Mouse (Mus musculus): ENCODE measurements at regions not wholly inside any gene's neighbourhood (a gene's known extent, or its start where the extent isn't known, plus 50 kb on each side); places are given as distances from the start of the nearest gene placed in this dataset.
"Not testable (repeated sequence)": the region's sequence is repeated elsewhere in the genome, so short reads cannot be mapped to it uniquely, and the experiment has no call there.

DNA sequence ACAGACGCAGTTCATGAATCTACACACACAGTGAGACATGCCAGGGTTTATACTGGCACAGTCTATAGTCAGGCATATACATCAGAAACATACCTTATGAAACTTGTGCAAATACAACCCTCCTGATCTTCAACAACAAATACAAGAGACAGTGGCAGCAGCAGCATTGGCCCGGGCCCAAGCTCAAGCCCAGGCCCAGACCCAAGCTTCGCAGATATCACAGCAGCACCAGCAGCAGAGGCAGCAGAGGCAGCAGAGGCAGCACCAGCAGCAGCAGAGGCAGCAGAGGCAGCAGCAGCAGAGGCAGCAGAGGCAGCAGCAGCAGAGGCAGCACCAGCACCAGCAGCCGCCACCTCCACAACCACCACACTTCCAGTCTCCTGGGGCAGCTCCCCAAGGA is 80.0 kb downstream of the Samd9l start:
- Histone ChIP-seq H3K4me3 (replicated peaks; ENCODE audit: low read length) (no peak overlapping the region), H3K4me1 (ENCODE audit: control insufficient read depth, insufficient read depth, low read length) (no peaks in the 10 kb centered on the region), H3K9ac (ENCODE audit: low read depth, low read length, severe bottlenecking) (no peak overlapping the region), H3K9me3 (ENCODE audit: control insufficient read depth, low read length) (no peaks in the 10 kb centered on the region), H3K4me2 (replicated peaks; ENCODE audit: low read depth, low read length, severe bottlenecking) (no peak overlapping the region), H3K36me3 (ENCODE audit: control insufficient read depth, insufficient read depth, low read length) (no peaks in the 10 kb centered on the region), H3K27ac (replicated peaks; ENCODE audit: low read depth, low read length) (no peak overlapping the region), H3K27me3 (ENCODE audit: control insufficient read depth, insufficient read depth, low read length) (no peaks in the 10 kb centered on the region)
- no peak for ATAC-seq (ENCODE audit: low FRiP score, low read depth)
- no peak for DNase-seq (ENCODE audit: low spot score)
- WGBS, result 88% methylated on average over 4 of the region's 4 CpGs
- TF ChIP-seq POLR2A (IDR thresholded peaks at IDR 0.05; ENCODE audit: borderline replicate concordance, extremely low read depth, insufficient read depth, insufficient read length), result no peak

GRCm38 (mm10) chr6:3307598-3308220 is 91.7 kb downstream of the Samd9l start:
- ATAC-seq (ENCODE audit: low FRiP score, low read depth); H3K9me3 ChIP-seq (ENCODE audit: control insufficient read depth, low read length); H3K4me1 ChIP-seq (ENCODE audit: control insufficient read depth, insufficient read depth, low read length); H3K36me3 ChIP-seq (ENCODE audit: control insufficient read depth, insufficient read depth, low read length); H3K27me3 ChIP-seq (ENCODE audit: control insufficient read depth, insufficient read depth, low read length); H3K9ac ChIP-seq (ENCODE audit: low read depth, low read length, severe bottlenecking); H3K4me3 ChIP-seq (replicated peaks; ENCODE audit: low read length); H3K27ac ChIP-seq (replicated peaks; ENCODE audit: low read depth, low read length): not testable (repeated sequence)
- 5% methylated on average over 11 of the region's 11 CpGs for WGBS
- peak overlapping the region; percentile 25; the same call in 1 of the 2 replicates for H3K4me2 ChIP-seq (replicated peaks; ENCODE audit: low read depth, low read length, severe bottlenecking)
- DNase-seq (ENCODE audit: low spot score), result peak; percentile 5

GRCm38 (mm10) chr6:3304881-3305620 is 94.3 kb downstream of the Samd9l start:
- not testable (repeated sequence) for H3K9me3 ChIP-seq (ENCODE audit: control insufficient read depth, low read length); H3K4me1 ChIP-seq (ENCODE audit: control insufficient read depth, insufficient read depth, low read length); H3K27ac ChIP-seq (replicated peaks; ENCODE audit: low read depth, low read length); H3K27me3 ChIP-seq (ENCODE audit: control insufficient read depth, insufficient read depth, low read length); H3K4me3 ChIP-seq (replicated peaks; ENCODE audit: low read length); ATAC-seq (ENCODE audit: low FRiP score, low read depth); H3K9ac ChIP-seq (ENCODE audit: low read depth, low read length, severe bottlenecking); H3K36me3 ChIP-seq (ENCODE audit: control insufficient read depth, insufficient read depth, low read length); H3K4me2 ChIP-seq (replicated peaks; ENCODE audit: low read depth, low read length, severe bottlenecking)
- 26% methylated on average over 10 of the region's 10 CpGs for WGBS
- DNase-seq (ENCODE audit: low spot score), result peak; percentile 52

- not testable (repeated sequence) for H3K27me3 ChIP-seq (ENCODE audit: control insufficient read depth, insufficient read depth, low read length); H3K4me2 ChIP-seq (replicated peaks; ENCODE audit: low read depth, low read length, severe bottlenecking); H3K4me1 ChIP-seq (ENCODE audit: control insufficient read depth, insufficient read depth, low read length); ATAC-seq (ENCODE audit: low FRiP score, low read depth); H3K9me3 ChIP-seq (ENCODE audit: control insufficient read depth, low read length); H3K36me3 ChIP-seq (ENCODE audit: control insufficient read depth, insufficient read depth, low read length); H3K4me3 ChIP-seq (replicated peaks; ENCODE audit: low read length); H3K27ac ChIP-seq (replicated peaks; ENCODE audit: low read depth, low read length); H3K9ac ChIP-seq (ENCODE audit: low read depth, low read length, severe bottlenecking); DNase-seq (ENCODE audit: low spot score)
- WGBS, result 64% methylated on average over 8 of the region's 8 CpGs
Observed at GRCm38 (mm10) chr6:3293316-3293715, 106.1 kb downstream of the Samd9l start.

GRCm38 (mm10) chr6:3291983-3292382 is 107.4 kb downstream of the Samd9l start:
- not testable (repeated sequence) for H3K4me3 ChIP-seq (replicated peaks; ENCODE audit: low read length); H3K9me3 ChIP-seq (ENCODE audit: control insufficient read depth, low read length); H3K27ac ChIP-seq (replicated peaks; ENCODE audit: low read depth, low read length); H3K36me3 ChIP-seq (ENCODE audit: control insufficient read depth, insufficient read depth, low read length); H3K27me3 ChIP-seq (ENCODE audit: control insufficient read depth, insufficient read depth, low read length); ATAC-seq (ENCODE audit: low FRiP score, low read depth); DNase-seq (ENCODE audit: low spot score); H3K4me1 ChIP-seq (ENCODE audit: control insufficient read depth, insufficient read depth, low read length); H3K4me2 ChIP-seq (replicated peaks; ENCODE audit: low read depth, low read length, severe bottlenecking); H3K9ac ChIP-seq (ENCODE audit: low read depth, low read length, severe bottlenecking)
- 98% methylated on average over 6 of the region's 6 CpGs for WGBS

DNA sequence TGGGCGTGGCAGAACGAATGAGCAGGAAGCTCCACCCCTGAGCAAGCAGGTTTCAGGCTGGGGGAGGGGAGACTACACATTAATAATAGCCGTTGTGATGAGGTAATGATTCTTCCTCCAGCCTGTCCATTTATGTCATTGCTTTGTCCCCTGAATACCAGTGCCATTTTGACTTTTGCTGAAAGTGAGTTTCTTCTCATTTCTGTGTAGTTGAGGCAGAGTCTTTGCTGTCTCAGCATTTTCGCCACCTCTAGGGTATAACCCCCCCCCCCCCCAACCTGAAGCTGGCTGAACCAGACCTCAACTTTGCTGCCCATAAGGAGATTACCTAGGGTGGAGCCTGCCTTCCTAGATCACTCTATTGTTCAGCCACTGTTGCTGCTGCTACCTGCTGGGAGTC is 130.6 kb downstream of the Samd9l start:
- not testable (repeated sequence) for H3K36me3 ChIP-seq (ENCODE audit: control insufficient read depth, insufficient read depth, low read length); H3K4me2 ChIP-seq (replicated peaks; ENCODE audit: low read depth, low read length, severe bottlenecking)

DNA sequence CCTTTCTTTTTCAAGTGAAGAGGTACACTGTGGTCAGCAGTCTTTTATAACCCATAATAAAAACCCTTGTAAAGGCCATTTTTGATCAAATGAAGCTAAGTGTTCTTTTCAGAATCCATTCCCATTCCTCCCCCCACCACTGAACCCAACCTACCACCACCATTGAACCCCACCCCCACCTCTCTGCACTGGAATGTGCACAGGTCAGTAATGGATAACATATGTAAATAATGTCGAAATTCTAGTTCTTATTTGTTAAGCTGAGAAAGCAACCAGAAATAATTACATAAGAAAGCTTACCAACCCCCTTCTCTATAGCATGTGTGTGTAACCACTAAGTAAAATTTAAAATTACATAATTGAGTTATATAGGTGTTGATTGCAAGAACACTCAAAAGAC is 133.9 kb downstream of the Samd9l start:
- not testable (repeated sequence) for ATAC-seq (ENCODE audit: low FRiP score, low read depth); H3K9ac ChIP-seq (ENCODE audit: low read depth, low read length, severe bottlenecking); H3K36me3 ChIP-seq (ENCODE audit: control insufficient read depth, insufficient read depth, low read length); H3K4me3 ChIP-seq (replicated peaks; ENCODE audit: low read length); H3K27me3 ChIP-seq (ENCODE audit: control insufficient read depth, insufficient read depth, low read length); H3K4me2 ChIP-seq (replicated peaks; ENCODE audit: low read depth, low read length, severe bottlenecking); H3K4me1 ChIP-seq (ENCODE audit: control insufficient read depth, insufficient read depth, low read length); H3K27ac ChIP-seq (replicated peaks; ENCODE audit: low read depth, low read length); DNase-seq (ENCODE audit: low spot score); H3K9me3 ChIP-seq (ENCODE audit: control insufficient read depth, low read length)
- 11% methylated on average over 1 of the region's 1 CpGs for WGBS

More for the DNA sequence above, 130.6 kb downstream of the Samd9l start:
- not testable (repeated sequence) for H3K27ac ChIP-seq (replicated peaks; ENCODE audit: low read depth, low read length); H3K27me3 ChIP-seq (ENCODE audit: control insufficient read depth, insufficient read depth, low read length); H3K4me3 ChIP-seq (replicated peaks; ENCODE audit: low read length); DNase-seq (ENCODE audit: low spot score); ATAC-seq (ENCODE audit: low FRiP score, low read depth); H3K9ac ChIP-seq (ENCODE audit: low read depth, low read length, severe bottlenecking); H3K9me3 ChIP-seq (ENCODE audit: control insufficient read depth, low read length); H3K4me1 ChIP-seq (ENCODE audit: control insufficient read depth, insufficient read depth, low read length)
- WGBS, result 85% methylated on average over 2 of the region's 4 CpGs

All from limb, embryonic 14.5 days (tissue).